ENCODE assay signal across 29 mouse cellular contexts in genomic region chr13:24365191-24365590, GRCm38 (mm10). TPM values are rescaled to one million over a fixed set of nuclear protein-coding genes. Genes with fewer than 3 reads are reported as not detected.
"Had no signal": no experiment of that assay in that cellular context is flagged by ENCODE, and none has a peak within 500 bp of the region (broad histone marks: within the 10 kb centered on the region; RNA-seq: fewer than 3 reads in every experiment).

No protein-coding gene starts in this region.

- H3K4me2 ChIP-seq: embryonic facial prominence, embryonic 12.5 days; embryonic facial prominence, embryonic 13.5 days; embryonic facial prominence, embryonic 15.5 days; forebrain, embryonic 12.5 days; forebrain, embryonic 13.5 days; forebrain, embryonic 15.5 days had no signal

- H3K27me3 ChIP-seq: embryonic facial prominence, embryonic 12.5 days; embryonic facial prominence, embryonic 13.5 days; embryonic facial prominence, embryonic 15.5 days; forebrain, embryonic 12.5 days; forebrain, embryonic 13.5 days; forebrain, embryonic 15.5 days had no signal

- H3K9ac ChIP-seq: embryonic facial prominence, embryonic 12.5 days; embryonic facial prominence, embryonic 13.5 days; embryonic facial prominence, embryonic 15.5 days; forebrain, embryonic 12.5 days; forebrain, embryonic 13.5 days; forebrain, embryonic 15.5 days; forebrain, postnatal 0 days had no signal

- DNase-seq: cerebellum, adult 2 months; cerebellum, adult 8-10 months; cerebellum, adult 9-10 months; cerebellum, adult 9-11 months; cerebellum, postnatal 10 days; cerebellum, postnatal 14 days; cerebellum, postnatal 25 days; cerebellum, postnatal 36 days; embryo, embryonic 11 days; forebrain, postnatal 0 days; gastrocnemius, adult 2 months; gastrocnemius, postnatal 10 days; gastrocnemius, postnatal 14 days; gastrocnemius, postnatal 25 days; gastrocnemius, postnatal 36 days; heart, adult 11 months; heart, adult 18-20 months; heart, adult 2 months had no signal

- H3K27ac ChIP-seq: embryonic facial prominence, embryonic 10.5 days; embryonic facial prominence, embryonic 12.5 days; embryonic facial prominence, embryonic 13.5 days; embryonic facial prominence, embryonic 15.5 days; forebrain, embryonic 10.5 days; forebrain, embryonic 12.5 days; forebrain, embryonic 13.5 days; forebrain, embryonic 15.5 days; gastrocnemius, adult 2 months; heart, adult 2 months had no signal

- H3K9me3 ChIP-seq: embryonic facial prominence, embryonic 10.5 days; embryonic facial prominence, embryonic 12.5 days; embryonic facial prominence, embryonic 13.5 days; embryonic facial prominence, embryonic 15.5 days; forebrain, embryonic 10.5 days; forebrain, embryonic 12.5 days; forebrain, embryonic 13.5 days; forebrain, embryonic 15.5 days had no signal

- H3K4me1 ChIP-seq: embryonic facial prominence, embryonic 10.5 days; embryonic facial prominence, embryonic 12.5 days; embryonic facial prominence, embryonic 13.5 days; embryonic facial prominence, embryonic 15.5 days; forebrain, embryonic 10.5 days; forebrain, embryonic 12.5 days; forebrain, embryonic 13.5 days; forebrain, embryonic 15.5 days had no signal

- ATAC-seq: forebrain, embryonic 13.5 days; forebrain, embryonic 14.5 days; forebrain, embryonic 15.5 days; forebrain, embryonic 16.5 days; forebrain, postnatal 0 days had no signal

- H3K4me3 ChIP-seq: embryonic facial prominence, embryonic 10.5 days; embryonic facial prominence, embryonic 12.5 days; embryonic facial prominence, embryonic 13.5 days; embryonic facial prominence, embryonic 15.5 days; erythroblast, embryonic 14.5 days; forebrain, embryonic 10.5 days; forebrain, embryonic 12.5 days; forebrain, embryonic 13.5 days; forebrain, embryonic 15.5 days; gastrocnemius, adult 2 months; heart, adult 2 months had no signal

- H3K36me3 ChIP-seq: embryonic facial prominence, embryonic 10.5 days; embryonic facial prominence, embryonic 12.5 days; embryonic facial prominence, embryonic 13.5 days; embryonic facial prominence, embryonic 15.5 days; forebrain, embryonic 10.5 days; forebrain, embryonic 12.5 days; forebrain, embryonic 15.5 days had no signal

RNA-seq across cellular contexts. Expression of gene Cmah, which starts 38.0 kb away (rescaled TPM):
- total RNA-seq: forebrain, postnatal 0 days had no signal
